Mouse (Mus musculus) monocyte, adult 5-6 weeks (primary cell): ENCODE results near the gene Wee2. TPM values are rescaled to one million over a fixed set of nuclear protein-coding genes. Genes with fewer than 3 reads are reported as not detected.

Experiments used
- ATAC-seq: fragments of 153-309, 156-312 bp; replicated peaks from 2 replicates; pipeline ENCODE4 v1.8.0; 2017; ENCODE audit warnings: mild to moderate bottlenecking; ENCODE audit not compliant: low TSS enrichment, insufficient number of reproducible peaks, severe bottlenecking, poor library complexity, low FRiP score
- total RNA-seq: library from RNA; stranded (forward); fragments of 200-1000, 200-491, 200-594 nt; gene quantifications from 3 replicates; pipeline ENCODE4 v1.2.3, GENCODE M21; 2017

Gene Wee2
- total RNA-seq, 1 experiment from 2014 or later: not detected

DNA sequence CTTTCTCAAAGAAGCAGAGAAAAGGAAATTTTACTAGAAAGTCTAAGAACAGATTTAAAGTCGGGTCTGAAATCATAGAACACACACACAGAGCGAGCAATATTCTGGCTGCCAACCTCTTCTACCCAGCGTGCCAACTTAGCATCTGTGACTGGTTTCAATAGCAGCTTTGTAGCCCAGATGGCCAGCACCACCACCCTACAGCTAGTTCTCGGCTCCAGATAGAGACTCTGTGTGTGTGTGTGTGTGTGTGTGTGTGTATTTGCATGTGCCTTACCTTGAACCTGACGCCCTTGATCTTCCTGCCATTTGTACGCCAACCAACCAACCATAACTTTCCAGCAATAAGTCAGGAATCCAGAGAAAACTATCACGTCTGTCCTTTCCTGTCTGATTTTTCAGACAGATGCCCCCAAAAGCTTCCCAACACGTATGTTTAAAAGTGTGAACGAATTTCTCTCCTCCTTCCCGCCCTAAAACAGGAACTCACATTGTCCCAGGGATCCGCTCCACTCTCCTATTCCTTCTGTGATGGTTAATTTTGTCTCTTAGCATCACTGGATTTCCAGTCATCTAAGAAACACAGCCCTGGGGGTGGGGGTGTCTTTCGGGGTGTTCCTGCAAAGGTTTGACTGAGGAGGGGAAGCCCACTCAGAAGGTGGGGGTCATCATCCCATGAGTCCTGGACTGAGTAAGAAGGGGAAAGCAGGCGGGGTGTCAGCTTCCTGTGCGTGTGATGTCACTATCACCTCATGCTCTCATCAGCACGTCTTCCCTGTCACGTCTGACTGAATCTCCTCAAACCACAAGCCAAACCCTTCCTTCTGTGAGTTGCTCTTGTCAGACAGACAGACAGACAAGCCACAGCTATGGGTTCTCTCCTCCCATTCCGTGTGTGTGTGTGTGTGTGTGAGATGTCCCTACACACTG is 6.3 kb upstream of the Wee2 start:
- ATAC-seq: no peak

DNA sequence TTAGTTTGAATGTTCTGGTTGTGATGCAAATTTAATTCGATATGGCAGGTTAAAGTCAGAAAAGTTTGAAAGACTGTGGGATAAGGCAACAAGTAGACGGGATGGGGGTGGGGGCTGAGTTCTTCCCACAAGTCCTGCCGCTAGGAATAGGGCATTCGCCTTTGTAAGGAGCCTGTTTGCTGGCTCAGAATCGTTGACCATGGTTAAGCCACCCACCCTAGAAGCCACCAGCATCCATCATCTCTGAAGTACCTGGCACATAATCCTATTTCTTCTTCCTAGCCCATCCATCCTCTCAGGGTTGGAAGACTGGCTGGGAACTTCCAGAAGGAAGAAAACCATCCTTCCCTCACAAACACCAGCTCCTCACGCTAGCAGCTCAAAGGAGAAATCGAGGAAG is 4.2 kb upstream of the Wee2 start:
- no peak for ATAC-seq

DNA sequence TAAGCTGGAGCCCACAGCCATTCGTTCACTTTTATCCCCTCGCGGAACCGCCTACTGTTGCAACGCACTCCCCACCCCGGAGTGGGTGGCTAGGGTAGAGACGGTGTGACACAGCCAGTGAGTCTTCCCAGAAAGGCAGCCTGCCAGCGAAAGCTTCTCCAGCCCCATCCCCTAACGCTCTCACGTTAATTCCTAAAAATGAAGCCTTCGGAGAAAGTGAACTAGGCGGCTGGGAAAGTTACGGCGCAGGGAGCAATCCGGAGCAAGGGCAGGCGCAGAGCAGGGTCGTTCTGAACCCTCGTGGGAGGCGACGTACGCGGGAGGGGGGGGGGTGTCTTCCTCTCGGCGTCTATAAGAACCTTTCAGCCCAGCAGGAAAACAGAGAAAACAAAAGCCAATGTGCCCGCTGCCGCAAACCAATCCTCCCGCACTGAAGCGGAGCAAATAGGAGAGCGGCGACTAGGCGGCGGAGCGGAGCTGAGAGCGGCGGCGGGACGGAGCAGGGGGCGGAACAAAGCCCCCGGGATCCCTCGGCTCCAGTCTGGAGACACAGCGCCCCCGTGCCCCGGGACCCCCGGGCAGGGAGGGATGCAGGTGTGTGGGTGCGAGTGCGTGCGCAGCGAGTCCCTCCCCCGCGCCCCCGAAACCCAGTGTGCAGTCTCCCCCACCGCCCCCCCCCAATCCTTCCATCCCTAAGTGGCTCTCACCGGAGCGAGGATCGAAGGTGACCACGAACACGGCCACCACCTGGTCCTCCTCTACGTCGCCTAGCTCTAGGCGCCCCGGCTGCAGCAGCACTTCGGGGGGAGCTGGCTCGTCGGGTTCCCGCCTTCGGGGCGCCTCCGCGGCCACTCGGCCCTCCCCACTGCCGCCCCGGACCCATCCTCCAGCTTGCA is 3.5 kb upstream of the Wee2 start:
- no peak; the same call in 1 of the 2 replicates for ATAC-seq

DNA sequence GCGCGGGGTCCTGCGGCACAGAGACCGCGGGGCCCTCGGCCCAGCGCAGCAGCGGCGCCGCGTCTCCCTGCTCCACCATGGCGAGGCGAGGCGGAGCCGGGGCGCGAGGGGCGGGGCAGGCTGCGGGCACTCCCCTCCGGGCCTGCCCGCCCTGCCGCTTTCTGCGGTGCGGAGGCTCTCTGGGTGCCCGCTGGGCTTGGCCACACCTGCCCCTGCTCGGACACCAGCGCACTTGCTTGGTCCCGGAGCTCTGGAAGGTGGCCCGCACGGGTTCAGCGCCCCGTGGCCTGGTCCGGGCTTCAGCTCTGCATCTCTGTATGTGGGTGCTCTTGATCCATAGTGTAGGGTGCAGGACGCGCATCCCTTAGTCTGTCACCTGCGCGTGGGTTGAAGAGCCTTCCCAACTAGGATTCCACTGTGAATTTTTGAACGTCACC is 2.8 kb upstream of the Wee2 start, which contains the start of gene E330009J07Rik:
E330009J07Rik (minus strand) TSS at position 89 of the 437 bp plus-strand sequence.
- ATAC-seq: peak; percentile 27; the same call in 1 of the 2 replicates

DNA sequence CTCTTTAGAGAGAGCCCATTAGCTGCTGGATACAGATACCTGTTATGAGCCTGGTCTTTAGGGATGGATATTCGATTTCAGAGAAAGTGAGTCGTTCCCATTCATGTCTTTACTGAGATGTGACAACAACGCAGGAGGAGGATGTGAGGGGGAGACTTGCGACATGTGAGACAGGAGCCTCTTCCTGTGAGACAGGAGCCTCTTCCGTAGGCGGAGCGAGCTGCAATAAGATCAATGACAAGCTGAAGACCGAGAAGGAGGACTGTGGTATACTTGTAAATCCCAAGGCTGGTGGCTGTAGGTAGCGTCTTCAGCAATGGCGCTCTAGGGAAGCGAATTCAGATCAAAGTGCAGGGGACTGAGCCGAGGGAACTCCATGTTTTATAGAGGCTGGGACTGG is 843 bp downstream of the Wee2 start:
- ATAC-seq: no peak

DNA sequence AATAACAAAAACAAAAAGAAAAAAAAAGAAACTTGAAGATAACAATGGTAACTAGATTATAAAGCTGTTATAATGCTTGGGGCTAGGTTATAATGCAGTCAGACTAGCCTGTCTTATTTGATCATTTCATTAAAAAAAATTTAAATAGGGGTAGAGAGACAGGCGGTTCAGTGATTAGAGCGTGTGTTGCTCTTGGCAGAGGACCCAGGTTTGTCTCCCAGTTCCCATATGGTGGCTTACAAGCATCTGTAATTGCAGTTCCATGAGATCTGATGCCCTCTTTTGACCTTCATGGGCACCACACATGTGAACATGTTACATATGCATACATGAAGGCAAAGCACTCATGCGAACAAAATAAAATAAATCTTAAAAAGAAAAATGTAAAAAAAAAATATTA is 2.4 kb downstream of the Wee2 start:
- ATAC-seq: no peak

DNA sequence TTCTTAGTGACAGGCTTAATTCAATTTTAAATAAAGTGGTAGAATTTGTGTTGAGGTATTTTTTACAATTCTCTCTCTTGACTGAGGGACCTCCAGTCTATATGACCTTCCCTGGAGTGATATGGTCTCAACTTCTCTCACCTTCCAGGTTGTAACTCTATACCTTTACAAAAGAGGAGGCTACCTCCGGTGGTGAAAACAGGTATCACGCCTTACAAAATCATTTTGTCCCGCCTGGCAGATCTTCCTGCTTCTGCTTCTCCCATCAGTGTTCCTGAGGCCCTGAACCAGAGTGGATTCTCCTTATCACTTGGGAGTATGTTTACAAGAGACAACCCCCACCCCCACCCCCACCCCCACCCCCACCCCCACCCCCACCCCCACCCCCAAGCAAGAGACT is 2.9 kb downstream of the Wee2 start:
- no peak for ATAC-seq

DNA sequence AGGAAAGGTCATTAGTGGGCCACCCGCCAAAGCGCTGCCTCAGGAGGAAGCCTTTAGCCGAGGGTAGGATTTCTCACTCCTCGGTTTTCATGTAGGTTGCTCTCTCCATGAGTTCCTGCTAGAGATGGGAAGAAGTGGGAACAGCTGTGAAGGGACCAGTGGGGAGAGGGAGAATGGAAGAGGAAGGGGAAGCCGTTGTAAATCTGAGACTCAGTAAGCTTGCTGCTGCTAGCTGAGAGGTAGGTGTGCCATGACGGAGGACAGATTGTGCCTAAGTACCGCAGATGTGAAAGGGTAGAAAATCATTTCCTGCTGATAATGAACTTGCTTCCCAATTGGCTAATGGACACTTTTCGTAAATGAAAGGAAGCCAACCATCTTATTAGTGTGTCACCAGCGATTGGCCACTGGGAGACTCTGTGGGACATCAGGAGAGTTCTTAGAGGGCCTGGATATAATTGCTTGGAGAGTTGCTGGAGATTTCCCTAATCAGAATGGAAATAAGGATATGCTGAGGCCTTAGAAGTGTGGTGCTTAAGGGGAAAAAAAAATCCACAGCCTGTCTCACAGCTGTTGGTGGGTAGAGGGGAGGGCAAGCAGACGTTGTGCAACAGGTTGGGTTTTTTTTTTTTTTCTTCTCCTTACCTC is 4.5 kb downstream of the Wee2 start:
- ATAC-seq: no peak

DNA sequence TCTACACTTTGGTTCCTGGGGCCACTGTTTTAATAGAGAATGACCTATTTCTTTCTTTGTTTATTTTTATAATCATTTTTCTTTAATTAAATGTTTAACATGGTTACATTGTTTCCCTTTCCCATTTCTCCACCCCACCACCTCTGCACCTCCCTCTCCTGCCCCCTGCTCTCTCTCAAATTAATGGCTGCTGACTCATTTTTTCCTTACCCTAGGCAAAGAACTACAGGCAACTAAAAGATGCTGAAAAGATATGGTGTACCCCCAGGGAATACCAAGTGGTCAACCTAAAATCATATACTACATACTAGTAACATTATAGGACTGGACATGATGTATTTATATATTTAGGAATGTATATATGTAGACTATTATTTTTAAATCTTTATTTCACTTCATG is 9.7 kb downstream of the Wee2 start:
- no peak for ATAC-seq

DNA sequence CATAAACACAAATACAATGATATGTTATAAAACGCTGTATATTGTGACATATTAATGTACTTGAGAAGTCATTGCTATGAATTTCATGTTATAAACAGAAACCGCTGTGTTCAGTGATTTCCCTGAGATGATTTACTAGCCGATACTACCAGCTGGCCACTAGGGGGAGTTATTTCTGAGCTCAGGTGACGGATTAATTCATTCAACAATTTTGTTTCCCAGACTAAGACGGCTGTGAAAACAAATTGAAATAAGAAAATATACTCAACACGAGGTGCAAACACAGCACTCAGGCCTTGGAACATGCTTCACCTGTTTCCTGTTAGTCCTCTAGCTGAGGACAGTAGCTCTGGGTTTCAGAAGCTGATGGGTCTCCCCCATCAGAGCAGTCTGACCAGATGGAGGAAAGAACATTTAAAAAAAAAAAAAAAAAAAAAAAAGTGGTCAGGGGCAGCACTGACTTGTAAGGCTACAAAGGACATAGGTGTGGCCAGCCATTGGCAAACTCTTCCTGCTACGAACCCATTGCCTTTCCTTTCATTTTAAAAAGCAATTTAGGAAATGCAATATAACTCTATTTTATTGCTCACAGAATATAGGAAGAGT is 15.7 kb downstream of the Wee2 start:
- no peak for ATAC-seq

DNA sequence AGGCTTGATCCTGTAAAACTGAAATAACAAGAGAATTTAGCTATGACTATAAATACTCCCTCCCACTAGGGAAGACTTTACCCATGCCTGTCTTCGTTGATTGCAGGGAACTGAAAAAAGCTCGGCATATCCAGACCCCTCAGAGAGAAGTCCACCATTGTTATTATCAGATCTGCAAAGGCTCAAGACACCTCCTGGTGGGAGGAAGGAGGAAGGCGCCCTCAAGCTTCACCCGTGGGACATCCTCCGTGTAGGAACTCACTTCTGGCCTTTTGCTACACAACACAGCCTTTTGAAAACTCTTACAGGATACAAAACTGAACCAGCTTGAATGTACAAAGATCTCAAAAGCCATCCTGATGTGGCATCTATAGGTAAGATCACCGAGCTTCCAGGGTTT is 26.8 kb downstream of the Wee2 start:
- ATAC-seq: no peak

DNA sequence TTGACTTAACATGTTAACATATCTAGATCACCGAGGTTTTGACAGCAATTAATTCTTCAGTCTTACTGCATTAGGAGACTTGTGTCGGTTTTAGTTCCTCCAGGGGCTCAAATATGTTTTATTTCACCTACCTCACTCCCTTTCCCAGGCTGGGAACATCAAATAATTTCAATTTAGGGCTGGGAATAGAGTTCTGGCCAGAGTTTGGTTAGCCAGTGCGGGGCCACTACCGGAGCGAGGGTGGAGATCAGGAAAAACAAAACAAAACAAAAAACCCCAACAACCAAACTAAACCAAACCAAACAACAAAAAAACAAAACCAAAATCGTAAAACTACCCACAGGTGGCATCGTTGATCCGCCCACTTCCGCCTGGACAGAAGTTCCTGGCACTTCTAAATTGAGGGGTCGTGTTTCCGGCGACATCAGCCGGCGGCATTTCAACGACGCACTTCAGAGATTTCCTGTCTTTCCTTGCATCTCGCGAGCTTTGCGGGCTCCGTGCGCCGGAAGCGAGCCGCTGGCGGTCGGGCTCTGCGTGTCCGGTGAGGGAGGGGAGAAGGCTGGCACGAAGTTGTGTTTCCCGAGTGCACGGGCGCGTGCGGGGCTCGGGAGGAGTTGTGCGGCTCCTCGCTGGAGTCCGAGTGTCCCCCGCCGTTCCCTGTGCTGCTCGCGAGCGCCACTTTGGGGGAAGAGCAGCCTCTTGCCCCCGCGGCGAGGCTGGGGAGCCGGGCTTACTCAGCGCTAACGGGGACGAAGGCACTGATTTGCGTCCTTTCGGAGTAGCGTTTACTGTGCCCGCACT is 32.2 kb downstream of the Wee2 start, which contains the start of gene Ssbp1:
Ssbp1 (plus strand) TSS at position 437 of the 804 bp plus-strand sequence.
- peak; percentile 97 for ATAC-seq

DNA sequence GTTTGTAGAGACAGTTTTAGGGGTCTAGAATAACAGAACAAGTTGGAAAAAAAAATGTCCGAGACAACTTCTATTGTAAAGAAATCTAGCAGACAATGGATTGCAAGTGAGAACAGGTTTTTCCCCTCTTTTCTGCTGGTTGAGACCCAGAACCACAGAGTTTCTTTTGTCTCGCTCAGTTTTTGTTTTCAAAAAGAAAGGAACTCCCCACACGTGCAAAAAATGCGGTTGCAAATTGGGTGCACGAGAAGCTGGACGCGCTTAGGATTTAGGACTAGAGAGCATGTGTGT is 32.8 kb downstream of the Wee2 start:
- ATAC-seq: no peak

DNA sequence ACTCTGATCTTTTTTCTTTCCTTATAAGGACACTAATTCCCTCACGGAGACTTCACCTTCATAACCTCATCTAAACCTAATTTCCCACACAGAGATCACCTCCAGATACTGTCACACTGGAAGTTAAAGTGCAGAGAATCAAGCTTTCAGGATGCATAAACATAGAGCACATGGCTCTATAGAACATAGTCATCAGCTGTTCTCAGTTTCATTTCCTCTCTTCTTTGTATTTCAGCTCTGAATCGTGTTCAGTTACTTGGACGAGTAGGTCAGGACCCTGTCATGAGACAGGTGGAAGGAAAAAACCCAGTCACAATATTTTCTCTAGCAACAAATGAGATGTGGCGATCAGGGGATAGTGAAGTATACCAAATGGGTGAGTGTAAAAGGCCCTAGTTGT is 37.2 kb downstream of the Wee2 start:
- no peak for ATAC-seq

DNA sequence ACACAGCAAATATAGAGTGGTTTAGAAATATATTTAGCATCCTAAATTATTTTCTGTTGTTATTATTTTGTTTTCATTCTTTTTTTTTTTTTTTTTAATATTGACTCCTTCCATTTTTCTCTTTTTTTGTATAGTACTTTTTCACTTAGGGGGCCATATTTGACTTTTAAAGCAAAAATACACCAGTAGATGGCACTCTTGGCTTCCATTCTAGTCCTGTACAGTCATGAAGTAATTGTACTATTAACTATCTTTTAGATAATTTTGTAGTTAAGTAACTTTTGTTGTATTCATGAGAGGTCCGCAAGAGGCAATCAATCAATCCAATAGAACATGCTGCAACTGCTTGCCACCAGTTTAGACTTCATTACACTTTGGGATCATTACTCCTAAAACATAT is 40.8 kb downstream of the Wee2 start:
- no peak for ATAC-seq

DNA sequence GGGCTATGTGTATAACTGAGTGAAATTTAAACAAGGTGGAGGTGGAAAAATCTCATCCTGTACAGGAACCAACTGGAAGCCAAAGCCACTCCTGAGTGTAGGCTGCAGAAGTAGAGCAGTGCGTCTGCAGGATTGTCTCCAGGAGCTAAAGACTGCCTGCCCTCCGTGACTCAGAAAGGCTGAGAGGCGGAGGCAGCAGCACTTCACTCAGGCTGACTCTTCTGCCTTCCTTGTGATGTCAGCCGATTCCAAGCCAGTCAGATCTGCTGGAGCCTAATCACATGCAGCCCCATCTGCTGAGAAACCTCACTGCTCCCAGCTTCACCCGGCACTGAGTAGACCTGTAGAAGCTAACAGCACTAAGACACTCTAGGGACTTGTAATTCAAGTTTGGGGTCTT is 43.4 kb downstream of the Wee2 start:
- no peak for ATAC-seq

DNA sequence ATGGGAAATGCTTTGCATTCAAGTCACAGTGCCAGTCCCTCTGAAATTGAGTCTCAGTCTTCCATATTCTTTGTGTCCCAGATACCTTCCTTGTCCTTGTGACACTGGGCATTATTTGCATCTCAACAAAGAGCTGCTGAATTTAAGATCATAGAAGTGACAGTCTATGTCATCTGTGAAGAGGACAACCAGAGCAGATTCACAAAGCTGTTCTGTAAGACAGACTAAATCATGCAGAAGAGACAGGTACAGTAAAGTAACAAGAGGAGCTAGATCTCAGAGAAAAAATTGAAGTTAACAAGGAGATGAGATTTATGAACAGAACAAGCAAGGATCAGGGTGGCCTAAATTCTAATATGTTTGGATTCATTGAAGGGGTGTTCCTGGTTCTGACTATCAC is 52.0 kb downstream of the Wee2 start, which contains the start of gene Tas2r137:
Tas2r137 (plus strand) TSS at position 301 of the 400 bp plus-strand sequence.
- no peak for ATAC-seq

DNA sequence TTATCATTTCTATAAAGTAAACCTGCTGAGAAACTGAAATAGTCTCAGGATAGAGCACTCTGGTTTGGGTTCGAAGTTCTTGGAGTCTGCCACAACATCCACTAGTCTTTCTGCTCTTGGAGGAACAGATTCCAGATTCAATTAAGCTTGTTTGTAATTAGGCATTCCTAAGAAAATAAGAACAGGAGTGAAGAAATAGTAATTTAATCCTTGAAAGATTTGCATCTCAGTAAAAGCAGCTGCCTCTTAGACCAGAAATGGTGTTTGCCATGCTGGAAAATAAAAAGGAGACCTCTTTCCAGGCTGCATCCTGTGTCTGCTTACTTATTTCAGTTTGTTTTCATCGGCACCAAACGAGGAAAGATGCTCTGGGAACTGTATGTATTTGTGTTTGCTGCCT is 54.3 kb downstream of the Wee2 start, which contains the start of gene Tas2r108:
Tas2r108 (plus strand) TSS at position 301 of the 400 bp plus-strand sequence.
- no peak for ATAC-seq
